Mouse (Mus musculus): ENCODE measurements around the gene Gtpbp3. TPM values are rescaled to one million over a fixed set of nuclear protein-coding genes. Genes with fewer than 3 reads are reported as not detected.

Gtpbp3 gene
- polyA plus RNA-seq, 1 experiment from 2014 or later: 14.6 TPM

GRCm38 (mm10) chr8:71471861-71472260, 16.0 kb upstream of the Gtpbp3 start:
- ATAC-seq (replicated peaks; ENCODE audit: low FRiP score, low read depth): no peak
- Histone ChIP-seq H3K4me1 (replicated peaks; ENCODE audit: insufficient read depth, low read length) (peaks cover 7% of the 10 kb centered on the region; the same call in 1 of the 2 replicates), H3K36me3 (ENCODE audit: insufficient read depth, low read length) (peaks cover 21% of the 10 kb centered on the region), H3K27ac (no peak overlapping the region), H3K9ac (ENCODE audit: low read depth, low read length) (no peak overlapping the region), H3K9me3 (replicated peaks; ENCODE audit: low read length) (no peaks in the 10 kb centered on the region), H3K27me3 (ENCODE audit: insufficient read depth, low read length) (no peaks in the 10 kb centered on the region), H3K4me2 (ENCODE audit: low read length) (no peak overlapping the region), H3K4me3 (replicated peaks; ENCODE audit: low read depth, low read length) (no peak overlapping the region)
- 95% methylated on average over 17 of the region's 17 CpGs for WGBS
- no peak for TF ChIP-seq CTCF (IDR thresholded peaks at IDR 0.05; ENCODE audit: low read depth)
- DNase-seq (ENCODE audit: low spot score): no peak

GRCm38 (mm10) chr8:71472601-71473386, 15.1 kb upstream of the Gtpbp3 start:
- Histone ChIP-seq H3K27me3 (ENCODE audit: insufficient read depth, low read length) (no peaks in the 10 kb centered on the region), H3K4me3 (replicated peaks; ENCODE audit: low read depth, low read length) (no peak overlapping the region), H3K9ac (ENCODE audit: low read depth, low read length) (no peak overlapping the region), H3K4me1 (replicated peaks; ENCODE audit: insufficient read depth, low read length) (peaks cover 7% of the 10 kb centered on the region; the same call in 1 of the 2 replicates), H3K36me3 (ENCODE audit: insufficient read depth, low read length) (peaks cover 21% of the 10 kb centered on the region), H3K4me2 (ENCODE audit: low read length) (no peak overlapping the region), H3K27ac (no peak overlapping the region), H3K9me3 (replicated peaks; ENCODE audit: low read length) (no peaks in the 10 kb centered on the region)
- no peak for DNase-seq (ENCODE audit: low spot score)
- peak; percentile 51 for TF ChIP-seq CTCF (IDR thresholded peaks at IDR 0.05; ENCODE audit: low read depth)
- WGBS: 87% methylated on average over 8 of the region's 8 CpGs
- ATAC-seq (replicated peaks; ENCODE audit: low FRiP score, low read depth): no peak

- WGBS: 90% methylated on average over 18 of the region's 18 CpGs
- peaks cover 21% of the 10 kb centered on the region for H3K36me3 ChIP-seq (ENCODE audit: insufficient read depth, low read length)
Measured at GRCm38 (mm10) chr8:71474344-71474743, 13.6 kb upstream of the Gtpbp3 start.

GRCm38 (mm10) chr8:71474785-71475701, 12.9 kb upstream of the Gtpbp3 start:
- Histone ChIP-seq H3K27me3 (ENCODE audit: insufficient read depth, low read length) (no peaks in the 10 kb centered on the region), H3K36me3 (ENCODE audit: insufficient read depth, low read length) (peaks cover 21% of the 10 kb centered on the region), H3K9me3 (replicated peaks; ENCODE audit: low read length) (no peaks in the 10 kb centered on the region), H3K9ac (ENCODE audit: low read depth, low read length) (no peak overlapping the region), H3K4me2 (ENCODE audit: low read length) (no peak overlapping the region), H3K4me3 (replicated peaks; ENCODE audit: low read depth, low read length) (no peak overlapping the region), H3K4me1 (replicated peaks; ENCODE audit: insufficient read depth, low read length) (peaks cover 2% of the 10 kb centered on the region; the same call in 1 of the 2 replicates), H3K27ac (no peak overlapping the region)
- no peak for TF ChIP-seq CTCF (IDR thresholded peaks at IDR 0.05; ENCODE audit: low read depth)
- WGBS: 87% methylated on average over 25 of the region's 25 CpGs
- DNase-seq (ENCODE audit: low spot score) (no peak), ATAC-seq (replicated peaks; ENCODE audit: low FRiP score, low read depth) (no peak)

More at GRCm38 (mm10) chr8:71474344-71474743, 13.6 kb upstream of the Gtpbp3 start:
- H3K27ac ChIP-seq: no peak overlapping the region
- no peak for ATAC-seq (replicated peaks; ENCODE audit: low FRiP score, low read depth)
- DNase-seq (ENCODE audit: low spot score): no peak
- no peak overlapping the region for H3K9ac ChIP-seq (ENCODE audit: low read depth, low read length)
- H3K9me3 ChIP-seq (replicated peaks; ENCODE audit: low read length): no peaks in the 10 kb centered on the region
- no peaks in the 10 kb centered on the region for H3K27me3 ChIP-seq (ENCODE audit: insufficient read depth, low read length)
- H3K4me1 ChIP-seq (replicated peaks; ENCODE audit: insufficient read depth, low read length): peaks cover 7% of the 10 kb centered on the region; the same call in 1 of the 2 replicates
- TF ChIP-seq CTCF (IDR thresholded peaks at IDR 0.05; ENCODE audit: low read depth): no peak
- no peak overlapping the region for H3K4me2 ChIP-seq (ENCODE audit: low read length)
- no peak overlapping the region for H3K4me3 ChIP-seq (replicated peaks; ENCODE audit: low read depth, low read length)

GRCm38 (mm10) chr8:71475702-71476075, 12.2 kb upstream of the Gtpbp3 start:
- DNase-seq (ENCODE audit: low spot score) (no peak), ATAC-seq (replicated peaks; ENCODE audit: low FRiP score, low read depth) (no peak)
- no peak for TF ChIP-seq CTCF (IDR thresholded peaks at IDR 0.05; ENCODE audit: low read depth)
- Histone ChIP-seq H3K4me3 (replicated peaks; ENCODE audit: low read depth, low read length) (peak overlapping the region; percentile 63), H3K4me2 (ENCODE audit: low read length) (peak overlapping the region; percentile 90), H3K27me3 (ENCODE audit: insufficient read depth, low read length) (no peaks in the 10 kb centered on the region), H3K36me3 (ENCODE audit: insufficient read depth, low read length) (peaks cover 21% of the 10 kb centered on the region), H3K9me3 (replicated peaks; ENCODE audit: low read length) (no peaks in the 10 kb centered on the region), H3K9ac (ENCODE audit: low read depth, low read length) (peak overlapping the region; percentile 68; the same call in 1 of the 2 replicates), H3K27ac (no peak overlapping the region), H3K4me1 (replicated peaks; ENCODE audit: insufficient read depth, low read length) (no peaks in the 10 kb centered on the region; the same call in 1 of the 2 replicates)
- WGBS: 16% methylated on average over 4 of the region's 4 CpGs
